In the genomic region with DNA sequence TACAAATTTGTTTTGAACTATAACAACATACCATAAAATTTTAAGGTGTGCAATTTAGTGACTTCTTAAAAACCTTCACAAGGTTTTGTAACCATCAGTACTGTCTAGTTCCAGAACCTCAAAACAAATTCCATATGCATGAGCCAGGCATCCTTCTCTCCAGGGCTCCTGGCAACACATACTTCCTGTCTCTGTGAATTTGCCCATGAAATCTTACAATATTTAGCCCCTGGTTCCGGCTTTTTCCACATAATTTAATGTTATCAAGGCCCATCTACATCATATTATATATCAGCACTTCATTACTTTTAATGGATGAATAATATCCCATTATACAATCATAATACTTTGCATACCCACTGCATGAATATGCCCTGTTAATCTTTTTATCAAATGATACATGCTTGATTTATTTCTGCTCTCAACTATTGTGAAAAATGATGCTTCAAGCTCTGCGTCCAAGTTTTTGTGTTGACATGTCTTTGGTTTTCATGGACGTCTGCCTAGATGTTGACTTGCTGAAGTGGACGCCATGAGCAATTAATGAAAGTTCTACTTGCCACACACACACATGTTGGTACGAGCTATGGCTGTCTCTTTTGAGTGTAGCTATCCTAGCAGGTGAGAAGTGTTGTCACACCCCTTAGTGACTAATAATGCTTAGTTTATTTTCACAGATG, we compare ENCODE assay signal across 16 mouse cellular contexts.
"Had no signal": no experiment of that assay in that cellular context is flagged by ENCODE, and none has a peak within 500 bp of the region (broad histone marks: within the 10 kb centered on the region; RNA-seq: fewer than 3 reads in every experiment).

No protein-coding gene starts in this region.

- H3K36me3 ChIP-seq: liver, embryonic 13.5 days had no signal

- H3K9me3 ChIP-seq: liver, embryonic 13.5 days had no signal

- H3K4me2 ChIP-seq: liver, embryonic 13.5 days; midbrain, embryonic 11.5 days had no signal

- DNase-seq: kidney, postnatal 25 days; layer of hippocampus, postnatal 36 days; liver, embryonic 13.5 days; lung, adult 2 months; lung, postnatal 14 days; lung, postnatal 4 days; midbrain, embryonic 14.5 days; right cerebral cortex, adult 18-20 months; right cerebral cortex, postnatal 14 days; right cerebral cortex, postnatal 4 days; thymus, postnatal 25 days had no signal

- H3K27ac ChIP-seq: kidney, postnatal 0 days; layer of hippocampus, adult 2 months; left cerebral cortex, adult 2 months; liver, embryonic 13.5 days; stomach, postnatal 0 days had no signal

- H3K4me3 ChIP-seq: layer of hippocampus, adult 2 months; left cerebral cortex, adult 2 months; liver, embryonic 13.5 days had no signal

- H3K27me3 ChIP-seq: liver, embryonic 13.5 days had no signal

- H3K4me1 ChIP-seq: liver, embryonic 13.5 days had no signal

- H3K9ac ChIP-seq: liver, embryonic 13.5 days had no signal
